Mouse (Mus musculus): ENCODE data around the gene Zfp74. TPM values are rescaled to one million over a fixed set of nuclear protein-coding genes. Genes with fewer than 3 reads are reported as not detected.
A peak's percentile ranks its signal among the peaks of the same experiment; 100 is the strongest.

Zfp74 gene
- polyA plus RNA-seq, 1 experiment from 2014 or later: 13.7 TPM

GRCm38 (mm10) chr7:29959004-29959403 lies 5.1 kb upstream of the Zfp74 start:
- Histone ChIP-seq H3K4me3 (ENCODE audit: low read depth, low read length) (no peak overlapping the region), H3K4me2 (replicated peaks; ENCODE audit: low read depth, low read length) (no peak overlapping the region), H3K36me3 (ENCODE audit: control insufficient read depth, insufficient read depth, low read length) (no peaks in the 10 kb centered on the region), H3K27ac (ENCODE audit: low read depth, low read length) (no peak overlapping the region), H3K9me3 (ENCODE audit: control insufficient read depth, low read length) (no peaks in the 10 kb centered on the region), H3K27me3 (ENCODE audit: control insufficient read depth, insufficient read depth, low read length) (no peaks in the 10 kb centered on the region), H3K4me1 (replicated peaks; ENCODE audit: control insufficient read depth, insufficient read depth, low read length) (no peaks in the 10 kb centered on the region), H3K9ac (ENCODE audit: low read depth, low read length) (no peak overlapping the region)
- DNase-seq (ENCODE audit: low spot score) (no peak), ATAC-seq (ENCODE audit: low FRiP score) (no peak)
- 67% methylated on average over 3 of the region's 3 CpGs for WGBS

GRCm38 (mm10) chr7:29958125-29958724 lies 4.3 kb upstream of the Zfp74 start:
- no peak overlapping the region for H3K4me2 ChIP-seq (replicated peaks; ENCODE audit: low read depth, low read length)
- H3K27ac ChIP-seq (ENCODE audit: low read depth, low read length): no peak overlapping the region
- H3K9ac ChIP-seq (ENCODE audit: low read depth, low read length): no peak overlapping the region
- 89% methylated on average over 11 of the region's 11 CpGs for WGBS
- H3K4me3 ChIP-seq (ENCODE audit: low read depth, low read length): no peak overlapping the region
- H3K36me3 ChIP-seq (ENCODE audit: control insufficient read depth, insufficient read depth, low read length): no peaks in the 10 kb centered on the region
- ATAC-seq (ENCODE audit: low FRiP score) (no peak), DNase-seq (ENCODE audit: low spot score) (no peak)
- no peaks in the 10 kb centered on the region for H3K9me3 ChIP-seq (ENCODE audit: control insufficient read depth, low read length)
- no peaks in the 10 kb centered on the region for H3K27me3 ChIP-seq (ENCODE audit: control insufficient read depth, insufficient read depth, low read length)
- no peaks in the 10 kb centered on the region for H3K4me1 ChIP-seq (replicated peaks; ENCODE audit: control insufficient read depth, insufficient read depth, low read length)

GRCm38 (mm10) chr7:29956257-29956656 lies 2.4 kb upstream of the Zfp74 start:
- Histone ChIP-seq H3K27me3 (ENCODE audit: control insufficient read depth, insufficient read depth, low read length) (no peaks in the 10 kb centered on the region), H3K4me2 (replicated peaks; ENCODE audit: low read depth, low read length) (no peak overlapping the region), H3K9ac (ENCODE audit: low read depth, low read length) (no peak overlapping the region), H3K9me3 (ENCODE audit: control insufficient read depth, low read length) (no peaks in the 10 kb centered on the region), H3K4me1 (replicated peaks; ENCODE audit: control insufficient read depth, insufficient read depth, low read length) (no peaks in the 10 kb centered on the region), H3K27ac (ENCODE audit: low read depth, low read length) (no peak overlapping the region), H3K36me3 (ENCODE audit: control insufficient read depth, insufficient read depth, low read length) (no peaks in the 10 kb centered on the region), H3K4me3 (ENCODE audit: low read depth, low read length) (no peak overlapping the region)
- DNase-seq (ENCODE audit: low spot score): no peak
- 62% methylated on average over 10 of the region's 10 CpGs for WGBS
- no peak for ATAC-seq (ENCODE audit: low FRiP score)

GRCm38 (mm10) chr7:29954731-29955130 lies 842 bp upstream of the Zfp74 start:
- Histone ChIP-seq H3K4me3 (ENCODE audit: low read depth, low read length) (no peak overlapping the region), H3K4me1 (replicated peaks; ENCODE audit: control insufficient read depth, insufficient read depth, low read length) (no peaks in the 10 kb centered on the region), H3K9ac (ENCODE audit: low read depth, low read length) (no peak overlapping the region), H3K27me3 (ENCODE audit: control insufficient read depth, insufficient read depth, low read length) (no peaks in the 10 kb centered on the region), H3K36me3 (ENCODE audit: control insufficient read depth, insufficient read depth, low read length) (no peaks in the 10 kb centered on the region), H3K27ac (ENCODE audit: low read depth, low read length) (no peak overlapping the region), H3K4me2 (replicated peaks; ENCODE audit: low read depth, low read length) (no peak overlapping the region), H3K9me3 (ENCODE audit: control insufficient read depth, low read length) (no peaks in the 10 kb centered on the region)
- DNase-seq (ENCODE audit: low spot score): peak; percentile 75
- 21% methylated on average over 4 of the region's 4 CpGs for WGBS
- no peak for ATAC-seq (ENCODE audit: low FRiP score)

GRCm38 (mm10) chr7:29953086-29953485 lies 803 bp downstream of the Zfp74 start:
- Histone ChIP-seq H3K4me1 (replicated peaks; ENCODE audit: control insufficient read depth, insufficient read depth, low read length) (no peaks in the 10 kb centered on the region), H3K27ac (ENCODE audit: low read depth, low read length) (peak overlapping the region; percentile 93), H3K27me3 (ENCODE audit: control insufficient read depth, insufficient read depth, low read length) (no peaks in the 10 kb centered on the region), H3K9ac (ENCODE audit: low read depth, low read length) (peak overlapping the region; percentile 94), H3K4me2 (replicated peaks; ENCODE audit: low read depth, low read length) (peak overlapping the region; percentile 40), H3K4me3 (ENCODE audit: low read depth, low read length) (peak overlapping the region; percentile 71), H3K9me3 (ENCODE audit: control insufficient read depth, low read length) (no peaks in the 10 kb centered on the region), H3K36me3 (ENCODE audit: control insufficient read depth, insufficient read depth, low read length) (no peaks in the 10 kb centered on the region)
- 55% methylated on average over 10 of the region's 10 CpGs for WGBS
- no peak for ATAC-seq (ENCODE audit: low FRiP score)
- peak; percentile 9 for DNase-seq (ENCODE audit: low spot score)

- H3K9ac ChIP-seq (ENCODE audit: low read depth, low read length): no peak overlapping the region
- 73% methylated on average over 2 of the region's 2 CpGs for WGBS
- H3K9me3 ChIP-seq (ENCODE audit: control insufficient read depth, low read length): no peaks in the 10 kb centered on the region
- H3K4me2 ChIP-seq (replicated peaks; ENCODE audit: low read depth, low read length): no peak overlapping the region
- H3K27me3 ChIP-seq (ENCODE audit: control insufficient read depth, insufficient read depth, low read length): no peaks in the 10 kb centered on the region
- H3K27ac ChIP-seq (ENCODE audit: low read depth, low read length): no peak overlapping the region
- H3K4me3 ChIP-seq (ENCODE audit: low read depth, low read length): no peak overlapping the region
- H3K36me3 ChIP-seq (ENCODE audit: control insufficient read depth, insufficient read depth, low read length): no peaks in the 10 kb centered on the region
- H3K4me1 ChIP-seq (replicated peaks; ENCODE audit: control insufficient read depth, insufficient read depth, low read length): no peaks in the 10 kb centered on the region
- ATAC-seq (ENCODE audit: low FRiP score) (no peak), DNase-seq (ENCODE audit: low spot score) (no peak)
Observed at GRCm38 (mm10) chr7:29944201-29944600, 9.7 kb downstream of the Zfp74 start.

GRCm38 (mm10) chr7:29943720-29944119 lies 10.2 kb downstream of the Zfp74 start:
- H3K4me3 ChIP-seq (ENCODE audit: low read depth, low read length): no peak overlapping the region
- no peaks in the 10 kb centered on the region for H3K36me3 ChIP-seq (ENCODE audit: control insufficient read depth, insufficient read depth, low read length)
- H3K4me1 ChIP-seq (replicated peaks; ENCODE audit: control insufficient read depth, insufficient read depth, low read length): no peaks in the 10 kb centered on the region
- no peak for DNase-seq (ENCODE audit: low spot score)
- WGBS: 76% methylated on average over 2 of the region's 2 CpGs
- ATAC-seq (ENCODE audit: low FRiP score): no peak
- no peak overlapping the region for H3K27ac ChIP-seq (ENCODE audit: low read depth, low read length)
- H3K27me3 ChIP-seq (ENCODE audit: control insufficient read depth, insufficient read depth, low read length): no peaks in the 10 kb centered on the region
- H3K9ac ChIP-seq (ENCODE audit: low read depth, low read length): no peak overlapping the region
- H3K4me2 ChIP-seq (replicated peaks; ENCODE audit: low read depth, low read length): no peak overlapping the region
- H3K9me3 ChIP-seq (ENCODE audit: control insufficient read depth, low read length): no peaks in the 10 kb centered on the region

- H3K4me3 ChIP-seq (ENCODE audit: low read depth, low read length): no peak overlapping the region
- DNase-seq (ENCODE audit: low spot score): no peak
- no peak for ATAC-seq (ENCODE audit: low FRiP score)
- no peaks in the 10 kb centered on the region for H3K4me1 ChIP-seq (replicated peaks; ENCODE audit: control insufficient read depth, insufficient read depth, low read length)
- no peak overlapping the region for H3K27ac ChIP-seq (ENCODE audit: low read depth, low read length)
- H3K36me3 ChIP-seq (ENCODE audit: control insufficient read depth, insufficient read depth, low read length): no peaks in the 10 kb centered on the region
- no peak overlapping the region for H3K9ac ChIP-seq (ENCODE audit: low read depth, low read length)
- no peak overlapping the region for H3K4me2 ChIP-seq (replicated peaks; ENCODE audit: low read depth, low read length)
- H3K9me3 ChIP-seq (ENCODE audit: control insufficient read depth, low read length): no peaks in the 10 kb centered on the region
- H3K27me3 ChIP-seq (ENCODE audit: control insufficient read depth, insufficient read depth, low read length): no peaks in the 10 kb centered on the region
- 40% methylated on average over 2 of the region's 2 CpGs for WGBS
Observed at GRCm38 (mm10) chr7:29942740-29943139, 11.1 kb downstream of the Zfp74 start.

- DNase-seq (ENCODE audit: low spot score) (no peak), ATAC-seq (ENCODE audit: low FRiP score) (no peak)
- H3K4me3 ChIP-seq (ENCODE audit: low read depth, low read length): no peak overlapping the region
- H3K9ac ChIP-seq (ENCODE audit: low read depth, low read length): no peak overlapping the region
- H3K4me1 ChIP-seq (replicated peaks; ENCODE audit: control insufficient read depth, insufficient read depth, low read length): no peaks in the 10 kb centered on the region
- no peaks in the 10 kb centered on the region for H3K36me3 ChIP-seq (ENCODE audit: control insufficient read depth, insufficient read depth, low read length)
- WGBS: 94% methylated on average over 11 of the region's 11 CpGs
- no peak overlapping the region for H3K27ac ChIP-seq (ENCODE audit: low read depth, low read length)
- H3K4me2 ChIP-seq (replicated peaks; ENCODE audit: low read depth, low read length): no peak overlapping the region
- no peaks in the 10 kb centered on the region for H3K27me3 ChIP-seq (ENCODE audit: control insufficient read depth, insufficient read depth, low read length)
- no peaks in the 10 kb centered on the region for H3K9me3 ChIP-seq (ENCODE audit: control insufficient read depth, low read length)
Observed at GRCm38 (mm10) chr7:29941027-29941426, 12.9 kb downstream of the Zfp74 start.

All from hindbrain, embryonic 11.5 days (tissue).